Mouse (Mus musculus) stomach, postnatal 0 days (tissue): ENCODE measurements around the gene Rpp38.

Experiments used
- CTCF ChIP-seq: IDR thresholded peaks from 2 replicates; pipeline ENCODE4 v1.5.1; 2016; ENCODE audit warnings: antibody characterized with exemption, low read depth, mild to moderate bottlenecking, moderate library complexity
- EP300 ChIP-seq: optimal IDR thresholded peaks from 2 replicates; pipeline ENCODE3; 2016; ENCODE audit warnings: antibody characterized with exemption

DNA sequence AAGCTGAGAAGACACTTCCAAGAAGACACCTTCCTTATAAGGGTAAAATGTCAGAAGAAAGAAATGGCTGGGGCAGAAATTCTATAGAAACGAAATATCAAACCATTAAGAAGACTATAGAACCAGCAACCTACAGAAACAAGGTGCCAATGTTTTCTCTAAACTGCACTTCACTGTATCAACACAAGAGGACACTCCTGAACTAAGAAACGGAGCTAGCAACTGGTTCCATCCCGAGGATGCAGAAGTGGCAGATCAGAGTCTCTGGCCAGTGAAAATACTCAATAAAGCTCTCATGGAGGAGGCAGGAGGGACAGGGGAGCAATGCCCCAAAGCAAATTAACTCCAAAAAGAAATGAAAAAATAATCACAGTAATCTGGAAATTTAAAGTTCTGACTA, 16.5 kb upstream of the Rpp38 start:
- TF ChIP-seq CTCF (peak; percentile 89), EP300 (no peak)
